8 mouse cellular contexts compared by ENCODE assay signal in the genomic region with DNA sequence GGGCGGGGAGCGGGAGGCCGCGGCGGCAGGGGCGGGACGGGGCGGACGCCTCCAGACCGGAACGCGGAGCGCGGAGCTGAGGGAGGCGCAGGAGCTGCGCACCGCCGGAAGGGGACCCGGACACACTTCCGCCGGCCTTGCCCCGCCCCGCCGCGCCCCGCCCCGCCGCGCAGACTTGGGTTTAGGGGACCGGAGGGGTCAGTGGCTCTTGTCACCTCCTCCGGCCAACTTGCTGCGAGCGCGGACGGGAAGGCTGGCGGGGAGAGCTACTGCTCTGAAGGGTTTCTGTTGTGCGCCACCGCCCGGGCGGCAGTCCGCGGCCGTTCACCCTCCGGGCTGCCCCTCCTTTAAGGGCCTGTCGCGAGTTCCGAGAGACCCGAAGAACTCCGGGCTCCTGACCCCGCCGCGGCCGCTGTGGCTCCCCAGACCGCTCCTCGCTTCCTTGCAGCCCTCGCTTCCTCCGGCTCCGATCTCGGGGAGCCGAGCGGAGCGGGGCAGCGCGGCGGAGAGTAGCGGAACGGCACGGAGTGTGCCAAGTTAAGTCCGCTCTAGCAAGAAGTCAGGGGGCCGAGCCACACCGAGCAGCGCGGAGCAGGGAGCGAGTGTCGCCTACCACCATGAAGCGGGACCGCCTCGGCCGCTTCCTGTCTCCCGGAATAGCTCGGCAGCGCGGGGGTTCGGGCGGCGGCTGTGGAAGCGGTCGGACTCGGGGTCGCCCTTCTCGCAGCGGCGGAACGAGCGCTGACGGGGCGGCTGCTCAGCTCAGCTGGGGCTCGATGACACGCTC. TPM values are rescaled to one million over a fixed set of nuclear protein-coding genes. Genes with fewer than 3 reads are reported as not detected.
A peak's percentile ranks its signal among the peaks of the same experiment; 100 is the strongest.
DNase-seq lines count a peak whose midpoint lies in the region; ATAC-seq and TF ChIP-seq lines count a peak whose summit lies in the region.

A gene (plus strand): TSS at position 97 of the 787 bp plus-strand sequence.
A gene (minus strand): TSS at position 250 of the 787 bp plus-strand sequence.

- peak within 1 kb of the TSS; percentile 96 for H3K4me2 ChIP-seq in intestine, postnatal 0 days (replicated peaks; ENCODE audit: low read depth)
- peak within 1 kb of the TSS; percentile 98 for H3K4me2 ChIP-seq in limb, embryonic 11.5 days (ENCODE audit: low read depth, severe bottlenecking)
- peak within 1 kb of the TSS; percentile 99 for H3K4me2 ChIP-seq in midbrain, embryonic 13.5 days (replicated peaks)

- H3K27ac ChIP-seq in intestine, postnatal 0 days (ENCODE audit: low read depth, low read length): peak within 1 kb of the TSS; percentile 82
- peak within 1 kb of the TSS; percentile 79 for H3K27ac ChIP-seq in limb, embryonic 11.5 days (replicated peaks; ENCODE audit: low read depth, low read length)
- peak within 1 kb of the TSS; percentile 89 for H3K27ac ChIP-seq in midbrain, embryonic 13.5 days

- 0 out of 2 replicates have a peak, but pooled peaks have one; percentile 6 for TF ChIP-seq CTCF in intestine, postnatal 0 days (IDR thresholded peaks at IDR 0.05; ENCODE audit: low read depth)

- H3K36me3 ChIP-seq in intestine, postnatal 0 days (ENCODE audit: control insufficient read depth, insufficient read depth): peaks cover 41% of the 10 kb centered on the region
- H3K36me3 ChIP-seq in limb, embryonic 11.5 days (ENCODE audit: control insufficient read depth, insufficient read depth, low read length): peaks cover 17% of the 10 kb centered on the region; the same call in 1 of the 2 replicates
- peaks cover 62% of the 10 kb centered on the region for H3K36me3 ChIP-seq in midbrain, embryonic 13.5 days

- DNase-seq in layer of hippocampus, adult 11-12 months (ENCODE audit: low spot score): peak; percentile 79
- no peak for DNase-seq in layer of hippocampus, adult 9-10 months (ENCODE audit: low spot score)
- DNase-seq in embryo, embryonic 9.5 days (ENCODE audit: extremely low spot score): peak; percentile 89
- no peak for DNase-seq in gonadal fat pad, adult 2 months (ENCODE audit: low read depth)
- DNase-seq in limb, embryonic 11.5 days (ENCODE audit: low spot score): peak; percentile 89
- peak; percentile 80 for DNase-seq in spleen, adult 12 weeks (ENCODE audit: low spot score)

- WGBS in intestine, postnatal 0 days: 0% methylated on average over 89 of the region's 99 CpGs
- WGBS in limb, embryonic 11.5 days: under 1% methylated on average over 85 of the region's 99 CpGs
- under 1% methylated on average over 73 of the region's 99 CpGs for WGBS in midbrain, embryonic 13.5 days

- no peaks in the 10 kb centered on the region for H3K9me3 ChIP-seq in intestine, postnatal 0 days (ENCODE audit: control insufficient read depth)
- no peaks in the 10 kb centered on the region for H3K9me3 ChIP-seq in limb, embryonic 11.5 days (ENCODE audit: control insufficient read depth, low read length)
- no peaks in the 10 kb centered on the region for H3K9me3 ChIP-seq in midbrain, embryonic 13.5 days

- ATAC-seq in intestine, postnatal 0 days: peak; percentile 96
- peak; percentile 85 for ATAC-seq in limb, embryonic 11.5 days (ENCODE audit: insufficient number of reproducible peaks, low FRiP score, low TSS enrichment, low read depth)
- peak; percentile 97 for ATAC-seq in midbrain, embryonic 13.5 days

- no peaks in the 10 kb centered on the region for H3K27me3 ChIP-seq in intestine, postnatal 0 days (replicated peaks; ENCODE audit: control insufficient read depth, insufficient read depth, low read length)
- H3K27me3 ChIP-seq in limb, embryonic 11.5 days (ENCODE audit: control insufficient read depth, insufficient read depth, low read length): no peaks in the 10 kb centered on the region
- H3K27me3 ChIP-seq in midbrain, embryonic 13.5 days: no peaks in the 10 kb centered on the region

- peak within 1 kb of the TSS; percentile 91 for H3K9ac ChIP-seq in intestine, postnatal 0 days (ENCODE audit: low read depth, low read length)
- H3K9ac ChIP-seq in limb, embryonic 11.5 days (ENCODE audit: low read length): peak within 1 kb of the TSS; percentile 92
- H3K9ac ChIP-seq in midbrain, embryonic 13.5 days (replicated peaks): peak within 1 kb of the TSS; percentile 96

- peak within 1 kb of the TSS; percentile 71 for H3K4me3 ChIP-seq in intestine, postnatal 0 days (ENCODE audit: low read depth, low read length)
- H3K4me3 ChIP-seq in limb, embryonic 11.5 days (ENCODE audit: low read depth, low read length): peak within 1 kb of the TSS; percentile 94
- H3K4me3 ChIP-seq in midbrain, embryonic 13.5 days (replicated peaks): peak within 1 kb of the TSS; percentile 99

- H3K4me1 ChIP-seq in intestine, postnatal 0 days (replicated peaks; ENCODE audit: control insufficient read depth, insufficient read depth, low read length): 0 out of 2 replicates have a peak, but pooled peaks cover 2% of the 10 kb centered on the region
- peaks cover 13% of the 10 kb centered on the region for H3K4me1 ChIP-seq in limb, embryonic 11.5 days (ENCODE audit: control insufficient read depth, insufficient read depth, low read length)
- H3K4me1 ChIP-seq in midbrain, embryonic 13.5 days (replicated peaks): peaks cover 36% of the 10 kb centered on the region

RNA-seq across cellular contexts. Expression of the first gene that starts in this region (rescaled TPM):
- 30.5 and 35.1 TPM in 2 replicates for polyA plus RNA-seq in gonadal fat pad, adult 2 months (2012; rRNA removed)
- polyA plus RNA-seq in intestine, postnatal 0 days (2015; fragmentation: Nextera tagmentation; extraction: Ambion mirVana): 7.2 and 7.4 TPM in 2 replicates
- polyA plus RNA-seq in limb, embryonic 11.5 days (2014; fragmentation: Nextera tagmentation; extraction: Ambion mirVana): 18.8 and 22.2 TPM in 2 replicates
- polyA plus RNA-seq in midbrain, embryonic 13.5 days (2015; fragmentation: Nextera tagmentation; extraction: Ambion mirVana): 23.6 and 26.3 TPM in 2 replicates

RNA-seq across cellular contexts. Expression of the second gene that starts in this region (rescaled TPM):
- polyA plus RNA-seq in gonadal fat pad, adult 2 months (2012; rRNA removed): 54.0 and 57.9 TPM in 2 replicates
- 7.1 and 8.3 TPM in 2 replicates for polyA plus RNA-seq in intestine, postnatal 0 days (2015; fragmentation: Nextera tagmentation; extraction: Ambion mirVana)
- 24.0 and 25.6 TPM in 2 replicates for polyA plus RNA-seq in limb, embryonic 11.5 days (2014; fragmentation: Nextera tagmentation; extraction: Ambion mirVana)
- 51.5 and 53.4 TPM in 2 replicates for polyA plus RNA-seq in midbrain, embryonic 13.5 days (2015; fragmentation: Nextera tagmentation; extraction: Ambion mirVana)

Comparison
In these comparisons a context has a peak if more than half of its experiments do, and no peak if none do; other contexts are left out.
1. DNase-seq: peak in layer of hippocampus, adult 11-12 months (single experiment), embryo, embryonic 9.5 days (single experiment), limb, embryonic 11.5 days (single experiment) and spleen, adult 12 weeks (single experiment); none in layer of hippocampus, adult 9-10 months (single experiment) and gonadal fat pad, adult 2 months (single experiment).
2. Peak in every context shown above with its lines, with median percentiles within 50 percentile points of each other: ATAC-seq, H3K27ac ChIP-seq, H3K4me2 ChIP-seq, H3K4me3 ChIP-seq and H3K9ac ChIP-seq.